Mouse (Mus musculus) cerebellum, adult 9-11 months (tissue): ENCODE results near the gene Rep15.

Experiments
- DNase-seq: peaks from one replicate; pipeline ENCODE4 v3.0.0; 2022

Rep15 gene

DNA sequence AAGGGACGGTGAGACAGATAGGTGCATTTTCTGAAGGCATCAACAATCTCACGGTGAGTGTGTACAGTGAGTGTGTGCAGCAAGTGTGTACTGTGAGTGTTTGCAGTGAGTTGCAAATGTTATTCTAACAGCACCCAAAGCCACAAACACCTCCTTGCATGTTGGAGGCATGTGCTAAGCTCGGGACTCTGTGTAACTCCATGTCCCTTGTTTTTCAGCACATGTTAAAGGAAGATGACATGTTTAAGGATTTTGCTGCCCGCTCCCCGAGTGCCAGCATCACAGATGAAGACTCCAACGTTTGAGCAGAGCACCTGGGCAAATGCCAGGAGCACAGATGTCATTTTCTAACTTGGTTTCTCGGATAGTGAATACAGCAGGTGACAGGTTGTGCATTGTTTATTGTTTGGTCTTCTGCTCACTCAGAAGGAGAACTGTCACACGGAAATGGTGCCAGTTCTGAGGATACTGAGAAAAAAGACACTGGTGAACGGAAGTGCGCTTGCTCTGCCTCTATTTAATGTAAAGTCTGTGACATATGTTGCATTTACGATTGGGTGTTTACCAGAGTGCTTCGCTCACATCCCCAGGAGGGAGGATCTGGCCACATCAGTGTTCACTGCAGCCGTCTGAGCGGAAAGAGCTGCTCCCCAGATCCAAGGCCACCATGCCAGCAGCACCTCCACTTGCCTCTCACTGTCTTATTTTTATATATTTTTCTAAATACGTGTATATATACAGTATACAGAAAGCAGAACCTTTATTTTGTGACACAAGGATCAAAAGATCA, 2.1 kb upstream of the Rep15 start:
- peak; percentile 76 for DNase-seq

- DNase-seq: peak; percentile 90
Measured at GRCm38 (mm10) chr6:147042291-147043290, 10.2 kb downstream of the Rep15 start, which contains the start of gene Mrps35. Gene Mrps35 (plus strand): TSS chr6:147042764.

GRCm38 (mm10) chr6:147043633-147044032, 11.2 kb downstream of the Rep15 start:
- no peak for DNase-seq

GRCm38 (mm10) chr6:147049239-147049805, 16.9 kb downstream of the Rep15 start:
- no peak for DNase-seq

DNA sequence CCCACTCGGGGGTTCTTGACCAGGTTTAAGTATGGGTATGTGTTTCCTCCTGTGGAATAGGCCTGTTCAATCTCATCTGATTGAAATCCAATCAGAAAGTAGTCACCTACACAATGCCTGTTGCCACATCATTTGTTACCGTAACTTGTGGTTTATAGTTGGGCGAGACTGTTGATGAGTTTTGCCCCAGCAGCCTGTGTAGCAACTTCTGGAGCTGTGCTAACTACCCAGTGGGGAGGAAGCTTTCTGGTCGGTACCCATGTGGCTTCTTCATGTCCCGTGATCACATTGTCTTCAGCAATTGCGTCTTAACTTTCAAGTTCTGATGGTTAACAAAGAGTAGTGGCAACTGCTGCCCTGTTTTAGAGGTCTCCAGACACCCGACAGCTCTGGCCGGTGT, 19.3 kb downstream of the Rep15 start:
- DNase-seq: no peak

DNA sequence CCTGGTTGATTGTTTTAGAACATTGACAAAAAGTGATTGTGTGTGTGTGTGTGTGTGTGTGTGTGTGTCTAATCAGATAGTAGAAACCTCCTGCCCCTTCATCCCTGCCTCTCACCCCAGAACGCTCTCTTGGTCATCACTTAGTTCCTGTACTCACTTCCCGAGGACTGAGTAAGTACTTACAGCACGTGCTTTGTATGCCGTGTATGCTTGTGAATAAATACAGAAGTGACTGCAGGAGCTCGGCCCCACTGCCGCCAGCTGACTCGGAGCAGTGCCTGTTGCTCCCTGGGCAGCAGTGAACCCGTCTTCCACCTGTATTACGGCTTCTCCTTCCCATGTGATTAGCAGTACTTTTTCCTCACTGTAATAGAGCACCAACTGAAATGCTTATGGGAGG, 20.1 kb downstream of the Rep15 start:
- DNase-seq: no peak

- DNase-seq: no peak
Measured at GRCm38 (mm10) chr6:147053785-147054646, 21.6 kb downstream of the Rep15 start.

DNA sequence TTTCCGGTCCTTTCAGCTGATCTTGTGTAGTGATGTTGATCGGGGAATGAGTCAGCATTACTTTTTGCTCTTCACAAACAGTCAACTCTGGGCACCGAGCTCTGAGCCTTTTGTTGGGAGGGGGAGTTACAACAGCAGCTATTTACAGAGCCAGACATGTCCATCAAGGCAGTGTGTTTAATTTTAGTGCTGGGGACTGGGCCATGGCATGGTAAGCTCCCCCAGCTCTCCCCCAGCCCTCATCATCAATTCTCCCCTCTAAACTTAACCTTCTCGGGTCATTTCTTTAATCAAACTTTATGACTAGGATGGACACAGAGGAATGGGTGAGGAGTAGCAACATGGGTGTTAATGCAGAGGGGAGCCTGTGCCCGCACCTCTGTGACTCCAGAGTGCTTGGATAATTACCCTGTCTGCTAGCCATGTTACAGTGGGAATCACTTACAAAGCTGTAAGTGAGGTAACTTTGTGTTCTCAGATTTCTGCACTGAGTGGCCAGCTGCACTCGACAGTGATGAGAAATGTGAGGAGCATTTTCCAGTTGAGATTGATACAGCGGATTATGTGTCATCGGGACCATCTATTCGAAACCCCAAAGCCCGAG, 23.1 kb downstream of the Rep15 start:
- no peak for DNase-seq

DNA sequence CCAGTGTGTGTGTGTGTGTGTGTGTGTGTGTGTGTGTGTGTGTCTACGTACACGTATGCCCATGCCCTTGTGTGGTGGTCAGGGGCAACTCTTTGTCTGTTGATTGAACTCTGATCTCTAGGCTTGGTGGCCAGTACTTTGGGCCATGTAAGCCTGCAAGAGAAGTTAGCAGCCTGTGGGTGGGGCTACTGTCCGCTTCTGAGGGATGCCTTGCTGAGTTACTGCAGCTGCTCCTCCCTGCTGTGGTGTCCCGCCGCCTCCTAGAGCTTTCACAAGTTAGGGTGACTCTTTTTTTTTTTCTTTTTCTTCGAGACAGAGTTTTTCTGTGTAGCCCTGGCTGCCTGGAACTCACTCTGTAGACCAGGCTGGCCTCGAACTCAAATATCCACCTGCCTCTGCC, 26.9 kb downstream of the Rep15 start:
- no peak for DNase-seq

DNA sequence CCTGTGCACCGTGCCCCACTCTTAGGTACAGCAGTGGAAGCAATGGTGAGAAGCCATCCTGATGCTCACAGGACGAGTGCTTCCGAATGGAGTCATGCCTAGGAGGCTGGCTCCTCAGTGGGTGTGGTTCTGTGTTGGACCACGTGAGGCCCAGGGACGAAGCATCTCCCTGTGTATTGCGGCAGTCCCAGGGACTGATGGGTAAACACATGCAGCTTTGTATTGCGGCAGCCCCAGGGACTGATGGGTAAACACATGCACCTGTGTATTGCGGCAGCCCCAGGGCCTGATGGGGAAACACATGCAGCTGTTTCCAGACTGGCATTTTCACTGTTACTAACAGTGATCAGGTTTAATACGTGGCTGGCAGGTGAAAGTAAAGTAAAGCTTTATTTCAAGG, 29.2 kb downstream of the Rep15 start:
- DNase-seq: no peak

GRCm38 (mm10) chr6:147062034-147062433, 29.6 kb downstream of the Rep15 start:
- no peak for DNase-seq

GRCm38 (mm10) chr6:147062694-147063093, 30.3 kb downstream of the Rep15 start:
- DNase-seq: no peak

GRCm38 (mm10) chr6:147064226-147064943, 32.0 kb downstream of the Rep15 start:
- no peak for DNase-seq

- no peak for DNase-seq
Measured at GRCm38 (mm10) chr6:147064944-147065261, 32.5 kb downstream of the Rep15 start.

DNA sequence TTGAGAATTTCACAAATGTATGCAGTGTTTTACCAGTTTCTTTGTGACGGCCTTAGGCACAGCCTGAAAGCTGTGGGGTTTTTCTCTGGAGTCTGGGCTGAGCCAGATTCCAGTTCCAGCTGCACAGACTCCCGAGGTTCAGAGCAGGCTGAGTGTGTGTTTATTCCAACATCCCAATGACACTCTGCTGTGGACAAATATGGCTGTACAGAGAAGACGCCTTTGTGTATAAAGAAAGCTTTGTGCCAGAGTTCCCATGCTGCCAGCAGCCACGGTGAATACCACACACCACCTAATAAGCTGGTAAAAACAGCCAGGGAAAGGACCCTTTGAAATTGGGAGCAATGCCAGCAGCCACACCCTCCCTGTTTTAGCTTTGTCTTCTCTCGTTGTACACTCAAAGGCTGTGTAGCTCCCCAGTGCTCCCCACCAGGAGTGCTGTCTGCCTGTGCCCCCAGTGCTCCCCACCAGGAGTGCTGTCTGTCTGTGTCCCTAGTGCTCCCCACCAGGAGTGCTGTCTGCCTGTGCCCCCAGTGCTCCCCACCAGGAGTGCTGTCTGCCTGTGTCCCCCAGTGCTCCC, 43.5 kb downstream of the Rep15 start:
- DNase-seq: no peak

DNA sequence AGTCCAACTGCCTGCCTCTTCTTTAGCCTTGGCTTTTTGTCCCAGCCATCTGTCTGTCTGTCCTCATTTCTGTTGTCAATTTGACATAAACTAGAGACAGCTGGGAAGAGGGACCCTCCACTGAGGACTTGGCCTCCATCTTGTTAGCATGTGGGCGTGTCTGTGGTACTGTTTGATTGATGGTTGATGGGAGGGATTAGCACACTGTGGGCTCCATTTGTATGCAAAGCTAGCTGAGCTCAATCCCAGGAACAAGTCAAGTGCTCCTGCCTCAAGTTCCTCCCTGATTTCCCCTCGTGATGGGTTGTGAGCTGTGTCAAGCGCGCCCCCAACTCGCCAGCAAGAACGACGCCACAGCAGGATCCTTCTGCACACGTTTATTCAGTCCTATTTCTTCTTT, 44.5 kb downstream of the Rep15 start:
- DNase-seq: no peak

- no peak for DNase-seq
Measured at GRCm38 (mm10) chr6:147079919-147080318, 47.5 kb downstream of the Rep15 start.
